Mouse (Mus musculus): ENCODE results near the gene Mlkl.

- TF ChIP-seq CTCF (conservative IDR thresholded peaks at IDR 0.05 in 1 of 2, IDR thresholded peaks at IDR 0.05 in 1 of 2; ENCODE audit: low read depth in 2 of 2, low read length in 2 of 2) (no peak), MXI1 (IDR thresholded peaks at IDR 0.05; ENCODE audit: low read depth, low read length) (0 out of 2 replicates have a peak, but pooled peaks have one; percentile 47), POLR2A (IDR thresholded peaks at IDR 0.05; ENCODE audit: low read depth, low read length) (no peak), USF2 (conservative IDR thresholded peaks at IDR 0.05; ENCODE audit: low read depth, low read length) (peak; percentile 26; the same call in 1 of the 2 replicates), ZC3H11A (IDR thresholded peaks at IDR 0.05; ENCODE audit: low read depth, low read length) (no peak), ELF1 (IDR thresholded peaks at IDR 0.05; ENCODE audit: low read depth, low read length) (peak; percentile 45; the same call in 1 of the 2 replicates), USF1 (IDR thresholded peaks at IDR 0.05; ENCODE audit: low read depth, low read length) (peak; percentile 34; the same call in 1 of the 2 replicates)
Observed at GRCm38 (mm10) chr8:111366610-111367234, 28.7 kb upstream of the Mlkl start.

Data from CH12.LX (cell line).